Mouse (Mus musculus): ENCODE results near the gene Nmu.

DNA sequence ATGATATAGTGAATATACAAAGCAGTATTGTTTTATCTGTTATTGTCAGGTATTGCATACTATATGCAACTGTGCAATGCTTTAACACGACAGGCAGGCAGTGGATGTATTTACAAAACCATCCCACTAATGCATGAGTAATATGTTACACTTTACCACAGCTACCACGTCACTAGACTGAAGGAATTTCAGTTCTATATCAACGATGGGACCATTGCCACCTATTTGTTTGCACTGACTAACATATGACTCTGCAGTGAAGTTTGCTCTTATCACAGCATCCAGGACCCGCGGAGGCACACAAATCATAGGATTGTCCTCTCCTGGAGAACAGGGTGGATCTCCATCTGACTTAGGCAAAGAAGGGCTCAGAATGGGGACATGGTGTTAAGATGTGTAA, 18.2 kb upstream of the Nmu start:
- TF ChIP-seq POLR2AphosphoS5 (IDR thresholded peaks at IDR 0.05; ENCODE audit: insufficient replicate concordance, low read depth, low read length) (no peak), GATA1 (IDR thresholded peaks at IDR 0.05; ENCODE audit: borderline replicate concordance, low read length) (no peak)

Measured in G1E (cell line).